Mouse (Mus musculus): ENCODE measurements at regions not wholly inside any gene's neighbourhood (a gene's known extent, or its start where the extent isn't known, plus 50 kb on each side); places are given as distances from the start of the nearest gene placed in this dataset.

GRCm38 (mm10) chr11:20882756-20883155 is 51.9 kb upstream of the Lgalsl start:
- Histone ChIP-seq H3K9me3 (ENCODE audit: control insufficient read depth, low read length) (no peaks in the 10 kb centered on the region), H3K4me3 (replicated peaks; ENCODE audit: low read length) (no peak overlapping the region), H3K4me1 (ENCODE audit: control insufficient read depth, insufficient read depth, low read length) (no peaks in the 10 kb centered on the region), H3K27ac (replicated peaks; ENCODE audit: low read depth, low read length) (no peak overlapping the region), H3K36me3 (ENCODE audit: control insufficient read depth, insufficient read depth, low read length) (no peaks in the 10 kb centered on the region), H3K27me3 (ENCODE audit: control insufficient read depth, insufficient read depth, low read length) (no peaks in the 10 kb centered on the region), H3K4me2 (replicated peaks; ENCODE audit: low read depth, low read length, severe bottlenecking) (no peak overlapping the region), H3K9ac (ENCODE audit: low read depth, low read length, severe bottlenecking) (no peak overlapping the region)
- DNase-seq (ENCODE audit: low spot score) (no peak), ATAC-seq (ENCODE audit: low FRiP score, low read depth) (no peak)
- no peak for TF ChIP-seq POLR2A (IDR thresholded peaks at IDR 0.05; ENCODE audit: borderline replicate concordance, extremely low read depth, insufficient read depth, insufficient read length)
- 23% methylated on average over 1 of the region's 1 CpGs for WGBS

DNA sequence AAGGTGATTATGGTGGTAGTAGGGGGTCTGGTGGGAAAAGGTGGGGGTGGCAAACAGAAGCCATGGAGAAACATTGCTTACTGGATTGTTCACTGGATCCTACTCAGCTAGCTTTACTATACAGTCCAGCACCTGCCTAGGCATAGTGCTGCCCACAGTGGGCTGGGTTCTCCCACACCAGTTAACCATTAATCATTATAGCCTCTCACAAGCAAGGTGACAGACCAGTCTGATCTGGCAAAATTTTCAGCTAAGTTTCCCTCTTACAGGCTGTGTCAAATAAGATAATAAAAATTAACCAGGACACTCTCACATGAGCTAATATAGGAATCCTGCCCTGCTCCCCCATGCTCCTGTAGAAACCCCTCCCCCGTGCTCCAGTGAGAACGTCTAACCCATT is 53.1 kb upstream of the Lgalsl start:
- Histone ChIP-seq H3K36me3 (ENCODE audit: control insufficient read depth, insufficient read depth, low read length) (no peaks in the 10 kb centered on the region), H3K4me1 (ENCODE audit: control insufficient read depth, insufficient read depth, low read length) (no peaks in the 10 kb centered on the region), H3K27ac (replicated peaks; ENCODE audit: low read depth, low read length) (no peak overlapping the region), H3K4me3 (replicated peaks; ENCODE audit: low read length) (no peak overlapping the region), H3K27me3 (ENCODE audit: control insufficient read depth, insufficient read depth, low read length) (no peaks in the 10 kb centered on the region), H3K9ac (ENCODE audit: low read depth, low read length, severe bottlenecking) (no peak overlapping the region), H3K9me3 (ENCODE audit: control insufficient read depth, low read length) (no peaks in the 10 kb centered on the region), H3K4me2 (replicated peaks; ENCODE audit: low read depth, low read length, severe bottlenecking) (no peak overlapping the region)
- 72% methylated on average over 2 of the region's 2 CpGs for WGBS
- TF ChIP-seq POLR2A (IDR thresholded peaks at IDR 0.05; ENCODE audit: borderline replicate concordance, extremely low read depth, insufficient read depth, insufficient read length) = no peak
- no peak for DNase-seq (ENCODE audit: low spot score)
- ATAC-seq (ENCODE audit: low FRiP score, low read depth) = no peak

DNA sequence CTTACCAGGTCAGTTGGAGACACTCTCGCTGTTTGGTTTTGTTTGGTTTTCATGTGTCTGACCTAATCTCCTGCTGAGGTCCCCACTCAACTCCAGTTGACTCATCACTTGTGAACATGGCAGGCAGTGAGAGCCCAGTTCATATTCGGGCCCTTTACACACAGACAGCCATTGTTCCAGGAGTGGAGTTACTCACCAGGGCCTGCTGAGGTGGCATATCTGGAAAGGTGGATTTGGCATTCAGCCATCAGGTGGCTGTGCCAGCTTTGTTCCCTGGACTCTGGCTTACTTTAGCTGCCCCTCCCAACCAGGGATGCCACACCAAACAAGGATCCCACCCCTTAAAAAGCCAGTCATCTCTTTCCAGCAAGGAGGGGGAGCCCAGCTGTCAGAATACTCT is 56.2 kb upstream of the Lgalsl start:
- Histone ChIP-seq H3K27me3 (ENCODE audit: control insufficient read depth, insufficient read depth, low read length) (no peaks in the 10 kb centered on the region), H3K36me3 (ENCODE audit: control insufficient read depth, insufficient read depth, low read length) (no peaks in the 10 kb centered on the region), H3K9ac (ENCODE audit: low read depth, low read length, severe bottlenecking) (no peak overlapping the region), H3K27ac (replicated peaks; ENCODE audit: low read depth, low read length) (no peak overlapping the region), H3K9me3 (ENCODE audit: control insufficient read depth, low read length) (no peaks in the 10 kb centered on the region), H3K4me2 (replicated peaks; ENCODE audit: low read depth, low read length, severe bottlenecking) (no peak overlapping the region), H3K4me1 (ENCODE audit: control insufficient read depth, insufficient read depth, low read length) (no peaks in the 10 kb centered on the region), H3K4me3 (replicated peaks; ENCODE audit: low read length) (no peak overlapping the region)
- DNase-seq (ENCODE audit: low spot score) (no peak), ATAC-seq (ENCODE audit: low FRiP score, low read depth) (no peak)
- WGBS = 74% methylated on average over 2 of the region's 2 CpGs
- TF ChIP-seq POLR2A (IDR thresholded peaks at IDR 0.05; ENCODE audit: borderline replicate concordance, extremely low read depth, insufficient read depth, insufficient read length) = no peak

DNA sequence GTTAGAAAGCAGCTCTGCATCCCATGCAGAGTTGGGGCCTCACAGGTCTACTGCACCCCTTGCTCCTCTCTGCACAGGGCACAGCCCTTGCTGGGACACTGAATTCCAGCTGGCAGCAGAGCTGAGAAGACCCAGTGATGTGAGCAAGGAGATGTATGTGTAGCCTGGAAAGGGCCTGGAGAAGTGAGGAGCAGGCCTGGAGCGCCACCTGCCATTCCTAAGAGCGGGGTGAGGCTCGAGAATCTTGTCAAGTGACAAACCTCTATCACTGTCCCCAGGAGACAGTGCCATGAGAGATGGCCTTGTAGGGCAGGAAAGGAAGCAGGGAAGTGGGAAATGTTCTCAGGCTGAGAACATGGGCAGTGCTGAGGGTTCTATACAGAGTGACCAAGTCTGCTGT is 59.6 kb upstream of the Lgalsl start:
- Histone ChIP-seq H3K9me3 (ENCODE audit: control insufficient read depth, low read length) (no peaks in the 10 kb centered on the region), H3K27ac (replicated peaks; ENCODE audit: low read depth, low read length) (no peak overlapping the region), H3K4me2 (replicated peaks; ENCODE audit: low read depth, low read length, severe bottlenecking) (no peak overlapping the region), H3K4me3 (replicated peaks; ENCODE audit: low read length) (no peak overlapping the region), H3K27me3 (ENCODE audit: control insufficient read depth, insufficient read depth, low read length) (no peaks in the 10 kb centered on the region), H3K9ac (ENCODE audit: low read depth, low read length, severe bottlenecking) (no peak overlapping the region), H3K36me3 (ENCODE audit: control insufficient read depth, insufficient read depth, low read length) (no peaks in the 10 kb centered on the region), H3K4me1 (ENCODE audit: control insufficient read depth, insufficient read depth, low read length) (no peaks in the 10 kb centered on the region)
- ATAC-seq (ENCODE audit: low FRiP score, low read depth) (no peak), DNase-seq (ENCODE audit: low spot score) (no peak)
- WGBS = 49% methylated on average over 3 of the region's 3 CpGs
- TF ChIP-seq POLR2A (IDR thresholded peaks at IDR 0.05; ENCODE audit: borderline replicate concordance, extremely low read depth, insufficient read depth, insufficient read length) = no peak

DNA sequence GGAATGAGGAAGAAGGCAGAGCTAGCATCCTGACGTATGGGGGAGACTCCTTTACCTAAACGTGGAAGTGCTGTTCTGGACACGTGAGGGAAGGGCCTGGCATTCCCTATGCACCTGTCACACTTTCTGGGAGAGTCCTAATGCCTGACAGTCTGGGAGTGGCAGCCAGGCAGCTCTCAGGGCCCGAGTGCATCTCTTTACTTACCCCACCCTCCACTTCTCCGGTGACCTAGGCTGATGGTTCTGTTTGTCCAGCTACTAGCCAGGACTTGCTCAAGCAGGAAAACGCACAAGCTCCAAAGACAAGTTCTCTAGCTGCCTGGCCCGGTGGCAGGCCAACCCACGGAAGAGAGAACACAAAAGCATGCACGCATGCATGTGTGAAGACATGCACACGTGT is 60.9 kb upstream of the Lgalsl start:
- H3K27ac ChIP-seq (replicated peaks; ENCODE audit: low read depth, low read length) = no peak overlapping the region
- ATAC-seq (ENCODE audit: low FRiP score, low read depth) (no peak), DNase-seq (ENCODE audit: low spot score) (no peak)
- H3K9me3 ChIP-seq (ENCODE audit: control insufficient read depth, low read length) = no peaks in the 10 kb centered on the region
- H3K27me3 ChIP-seq (ENCODE audit: control insufficient read depth, insufficient read depth, low read length) = no peaks in the 10 kb centered on the region
- TF ChIP-seq POLR2A (IDR thresholded peaks at IDR 0.05; ENCODE audit: borderline replicate concordance, extremely low read depth, insufficient read depth, insufficient read length) = no peak
- H3K36me3 ChIP-seq (ENCODE audit: control insufficient read depth, insufficient read depth, low read length) = no peaks in the 10 kb centered on the region
- H3K4me3 ChIP-seq (replicated peaks; ENCODE audit: low read length) = no peak overlapping the region
- no peak overlapping the region for H3K4me2 ChIP-seq (replicated peaks; ENCODE audit: low read depth, low read length, severe bottlenecking)
- peaks cover 10% of the 10 kb centered on the region for H3K4me1 ChIP-seq (ENCODE audit: control insufficient read depth, insufficient read depth, low read length)
- no peak overlapping the region for H3K9ac ChIP-seq (ENCODE audit: low read depth, low read length, severe bottlenecking)
- 81% methylated on average over 10 of the region's 10 CpGs for WGBS

Measured in limb, embryonic 14.5 days (tissue).